Mouse (Mus musculus): ENCODE measurements at regions not wholly inside any gene's neighbourhood (a gene's known extent, or its start where the extent isn't known, plus 50 kb on each side); places are given as distances from the start of the nearest gene placed in this dataset.

- TF ChIP-seq CTCF (IDR thresholded peaks at IDR 0.05; ENCODE audit: borderline replicate concordance, control insufficient read depth, extremely low read depth, insufficient read depth, low read length, poor library complexity) = no peak
- no peak for TF ChIP-seq POLR2A (IDR thresholded peaks at IDR 0.05; ENCODE audit: control insufficient read depth, extremely low read depth, insufficient read depth, low read length, poor library complexity)
Observed at GRCm38 (mm10) chr13:102372451-102373082, 320.8 kb upstream of the Cd180 start.
